Mouse (Mus musculus) bone marrow, adult 2 months (tissue): ENCODE results near the gene Ube2t. TPM values are rescaled to one million over a fixed set of nuclear protein-coding genes. Genes with fewer than 3 reads are reported as not detected.

Experiments
- H3K27ac ChIP-seq: fragments of 200-500 bp; 2 replicates; pipeline ENCODE4 v1.5.1; 2012; ENCODE audit warnings: low read depth, mild to moderate bottlenecking, control low read depth, inconsistent platforms, low read length; ENCODE audit not compliant: control insufficient read depth, poor library complexity, insufficient read depth
- H3K4me1 ChIP-seq: fragments of 200-500 bp; 2 replicates; pipeline ENCODE4 v1.6.1; 2011; ENCODE audit warnings: low read length; ENCODE audit not compliant: control insufficient read depth, insufficient read depth
- H3K4me3 ChIP-seq: fragments of 200-500 bp; replicated peaks from 2 replicates; pipeline ENCODE3; 2011; ENCODE audit warnings: mild to moderate bottlenecking, low read depth, low read length, control low read depth; ENCODE audit not compliant: control insufficient read depth
- CTCF ChIP-seq: fragments of 200-500 bp; IDR thresholded peaks from 2 replicates; pipeline ENCODE4 v1.5.1; 2011; ENCODE audit warnings: low read length, control low read depth; ENCODE audit not compliant: control insufficient read depth, insufficient read depth
- POLR2A ChIP-seq: fragments of 200-500 bp; IDR thresholded peaks from 2 replicates; pipeline ENCODE4 v1.6.1; 2011; ENCODE audit warnings: low read depth, mild to moderate bottlenecking, control low read depth, low read length, borderline replicate concordance; ENCODE audit not compliant: control insufficient read depth
- WGBS: fragments of 180-500 bp; shearing (Covaris S2); methylation state at CpG from one replicate; pipeline ENCODE4 v1.1.7; 2018; 5-methylcytosine and 5-hydroxymethylcytosine counted together
- polyA plus RNA-seq: library from polyadenylated mRNA; stranded (reverse); fragments of >200 nt; gene quantifications from 2 replicates; pipeline ENCODE4 v1.2.4, GENCODE M21; 2011; ENCODE audit warnings: low replicate concordance; ENCODE audit not compliant: missing spikeins, insufficient read depth, insufficient read length

The Ube2t gene
- polyA plus RNA-seq, 1 experiment = 49.1 TPM

GRCm38 (mm10) chr1:135016907-135017655 is 54.7 kb downstream of the Ube2t start:
- no peak for TF ChIP-seq CTCF
- no peak for TF ChIP-seq POLR2A
- Histone ChIP-seq H3K4me1 (peaks cover 1% of the 10 kb centered on the region; the same call in 1 of the 2 replicates), H3K27ac (no peak overlapping the region), H3K4me3 (no peak overlapping the region)
- WGBS = 77% methylated on average over 10 of the region's 10 CpGs

DNA sequence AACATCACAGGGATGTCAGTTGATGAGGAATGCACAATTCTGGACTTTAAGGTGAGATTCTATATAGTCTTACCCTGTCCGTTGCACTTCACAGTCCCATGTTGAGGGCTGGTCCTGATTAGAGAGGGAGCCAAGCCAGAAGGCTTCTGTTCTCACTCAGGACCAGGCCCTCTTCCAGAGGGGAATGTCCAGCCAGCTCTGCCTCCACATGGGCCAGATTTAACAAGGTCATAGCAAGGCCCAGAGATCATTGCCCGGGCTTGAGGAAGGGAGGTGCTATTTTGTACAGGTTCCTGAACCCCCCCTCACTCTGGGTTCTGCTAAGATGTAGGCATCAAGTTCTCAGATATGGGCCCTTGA is 55.3 kb downstream of the Ube2t start:
- no peak overlapping the region for H3K4me3 ChIP-seq
- H3K4me1 ChIP-seq = peaks cover 1% of the 10 kb centered on the region; the same call in 1 of the 2 replicates
- WGBS = 79% methylated on average over 2 of the region's 2 CpGs
- no peak for TF ChIP-seq POLR2A
- TF ChIP-seq CTCF = no peak
- no peak overlapping the region for H3K27ac ChIP-seq

DNA sequence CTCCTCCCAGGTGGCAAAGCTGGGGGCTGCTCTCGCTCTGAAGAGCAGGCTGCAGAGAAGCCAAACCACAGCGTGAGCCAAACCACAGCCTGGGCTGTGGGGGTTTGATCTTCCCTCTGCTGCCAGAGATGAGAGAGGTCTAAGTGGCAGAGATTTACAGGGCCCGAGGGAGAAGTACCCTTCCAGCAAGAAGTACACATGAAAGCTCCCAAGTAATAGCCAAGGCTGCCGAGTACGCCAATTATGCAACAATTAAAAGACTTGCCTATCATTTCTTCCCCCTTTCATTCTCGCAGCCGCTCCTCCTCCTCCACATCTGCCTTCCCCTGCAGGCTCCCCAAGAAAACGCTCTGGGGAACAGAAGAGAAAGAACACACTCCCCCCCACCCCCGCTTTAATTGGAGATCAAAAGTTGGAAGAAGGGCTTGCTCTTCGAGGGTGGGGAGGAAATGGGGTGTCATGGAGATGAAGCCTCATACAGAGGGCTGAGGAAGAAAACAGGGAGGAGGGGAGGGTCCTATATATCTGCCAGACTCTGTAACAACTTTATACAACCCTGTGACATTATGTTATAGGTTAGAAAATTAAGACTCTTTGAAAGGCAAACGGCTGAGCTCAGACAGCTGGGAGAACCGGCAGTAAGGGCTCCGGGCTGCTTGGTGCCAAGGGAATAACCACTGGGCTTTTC is 56.9 kb downstream of the Ube2t start:
- WGBS = 10% methylated on average over 13 of the region's 13 CpGs
- H3K4me3 ChIP-seq = no peak overlapping the region
- peaks cover 1% of the 10 kb centered on the region; the same call in 1 of the 2 replicates for H3K4me1 ChIP-seq
- H3K27ac ChIP-seq = no peak overlapping the region
- no peak for TF ChIP-seq CTCF
- TF ChIP-seq POLR2A = no peak

GRCm38 (mm10) chr1:135019775-135020167 is 57.4 kb downstream of the Ube2t start:
- 83% methylated on average over 4 of the region's 4 CpGs for WGBS
- Histone ChIP-seq H3K4me3 (no peak overlapping the region), H3K27ac (no peak overlapping the region), H3K4me1 (peaks cover 1% of the 10 kb centered on the region; the same call in 1 of the 2 replicates)
- TF ChIP-seq CTCF (no peak), POLR2A (no peak)

DNA sequence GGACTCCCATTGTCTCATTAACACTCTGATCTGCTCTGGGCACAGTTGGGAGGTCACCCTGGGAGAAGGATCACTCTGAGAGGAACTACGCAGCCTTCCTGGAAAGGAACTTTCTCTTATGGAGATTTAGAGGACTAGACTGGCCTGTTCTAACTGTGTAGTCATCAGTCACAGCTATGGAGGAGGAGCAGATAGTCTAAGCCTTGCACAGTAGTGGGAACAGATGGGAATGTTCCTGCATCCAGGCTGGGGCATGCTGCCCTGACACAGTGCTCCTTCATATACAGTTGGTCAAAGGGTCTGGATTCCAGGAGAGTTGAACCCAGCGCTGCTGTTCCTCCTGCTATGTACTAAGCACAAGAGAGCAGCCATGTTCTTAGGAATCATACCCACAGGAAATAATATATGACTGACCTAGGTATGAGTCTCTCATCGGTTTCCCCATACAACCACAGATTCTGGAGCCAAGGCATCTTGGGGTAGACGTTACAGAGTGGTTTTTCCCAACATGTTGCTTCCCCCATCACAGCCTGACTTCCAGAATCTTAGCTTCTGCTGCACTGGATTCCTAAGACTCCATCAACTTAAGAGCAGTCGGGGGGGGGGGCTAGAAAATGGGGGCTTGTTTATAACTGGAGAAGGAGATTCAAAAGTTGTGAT is 58.0 kb downstream of the Ube2t start:
- Histone ChIP-seq H3K4me1 (peaks cover 1% of the 10 kb centered on the region; the same call in 1 of the 2 replicates), H3K4me3 (no peak overlapping the region), H3K27ac (no peak overlapping the region)
- 44% methylated on average over 5 of the region's 5 CpGs for WGBS
- TF ChIP-seq POLR2A (no peak), CTCF (no peak)

- no peak for TF ChIP-seq CTCF
- no peak for TF ChIP-seq POLR2A
- Histone ChIP-seq H3K4me3 (no peak overlapping the region), H3K27ac (no peak overlapping the region; the same call in 1 of the 2 replicates), H3K4me1 (peaks cover 1% of the 10 kb centered on the region; the same call in 1 of the 2 replicates)
- WGBS = 2% methylated on average over 5 of the region's 5 CpGs
Measured at GRCm38 (mm10) chr1:135020970-135021369, 58.6 kb downstream of the Ube2t start.

DNA sequence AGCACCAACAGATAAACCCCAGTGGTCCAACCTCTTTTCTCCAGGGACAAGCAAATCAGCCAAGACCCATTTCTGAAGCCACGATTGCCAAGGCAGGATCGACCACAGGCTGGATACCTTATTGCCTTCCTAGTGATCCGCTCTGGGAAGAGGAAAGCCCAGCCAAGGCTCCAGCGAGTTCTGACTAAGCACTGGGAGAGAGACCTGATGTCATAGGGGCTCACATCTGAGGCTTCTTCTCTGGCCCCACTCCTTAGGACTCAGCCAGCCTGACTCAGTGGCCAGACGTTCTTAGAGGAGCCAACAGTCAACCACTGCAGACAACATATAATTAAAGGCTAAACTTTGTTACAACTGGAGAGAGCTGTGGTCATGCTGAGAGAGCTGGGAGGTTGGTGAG is 59.6 kb downstream of the Ube2t start:
- TF ChIP-seq CTCF (no peak), POLR2A (no peak)
- no peak overlapping the region for H3K4me3 ChIP-seq

DNA sequence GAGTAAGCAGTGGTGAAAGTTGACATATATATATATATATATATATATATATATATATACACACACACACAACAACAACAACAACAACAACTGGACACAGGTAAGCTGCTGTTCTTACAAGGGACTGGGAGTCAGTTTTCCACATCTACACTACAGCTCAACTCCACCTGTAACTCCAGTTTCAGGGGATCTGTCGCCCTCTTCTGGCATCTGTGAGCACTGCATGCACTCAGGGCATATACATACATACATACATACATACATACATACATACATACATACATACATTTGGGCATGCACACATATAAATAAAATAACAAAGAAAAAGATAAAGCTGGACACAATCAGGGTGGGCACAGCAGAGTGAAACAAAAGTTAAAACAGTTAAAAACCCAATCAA is 61.2 kb downstream of the Ube2t start:
- WGBS = 74% methylated on average over 1 of the region's 1 CpGs
- H3K27ac ChIP-seq = no peak overlapping the region
- TF ChIP-seq POLR2A (no peak), CTCF (no peak)
- H3K4me1 ChIP-seq = peaks cover 1% of the 10 kb centered on the region; the same call in 1 of the 2 replicates
- H3K4me3 ChIP-seq = no peak overlapping the region

More for the DNA sequence above, 59.6 kb downstream of the Ube2t start:
- Histone ChIP-seq H3K4me1 (peaks cover 1% of the 10 kb centered on the region; the same call in 1 of the 2 replicates), H3K27ac (no peak overlapping the region)
- 77% methylated on average over 5 of the region's 5 CpGs for WGBS

Other genes with a start within 250 kb of the Ube2t start
- 7.8 and 17.8 TPM in 2 replicates for gene Ppp1r12b, start 6.6 kb upstream of the Ube2t start, polyA plus RNA-seq
- gene Lgr6, start 142.7 kb downstream of the Ube2t start, polyA plus RNA-seq = not detected in 2 replicates
- gene Ptpn7, start 170.1 kb downstream of the Ube2t start, polyA plus RNA-seq = 17.0 and 27.6 TPM in 2 replicates
- gene Arl8a, start 184.3 kb downstream of the Ube2t start, polyA plus RNA-seq = 22.5 and 44.9 TPM in 2 replicates
- 0.67 TPM in 1 of 2 replicates, not detected in the other for gene Gpr37l1, start 205.1 kb downstream of the Ube2t start, polyA plus RNA-seq